Mouse (Mus musculus) lung, embryonic 14.5 days (tissue): ENCODE data around the gene Bloc1s4. TPM values are rescaled to one million over a fixed set of nuclear protein-coding genes. Genes with fewer than 3 reads are reported as not detected.
"Not testable (repeated sequence)": the region's sequence is repeated elsewhere in the genome, so short reads cannot be mapped to it uniquely, and the experiment has no call there.

ENCODE experiments used
- ATAC-seq: fragments of 200-750 bp; cut with Nextera tagmentation; 2 replicates; pipeline ENCODE4 v1.8.0; 2017; ENCODE audit warnings: mild to moderate bottlenecking, moderate TSS enrichment, moderate library complexity; ENCODE audit not compliant: insufficient read depth
- DNase-seq: peaks from one replicate; pipeline ENCODE4 v3.0.0-alpha.2; 2015
- H3K27ac ChIP-seq: fragments of 300-500 bp; sonication (generic); 2 replicates; pipeline ENCODE4 v1.5.1; 2014; ENCODE audit warnings: low read depth, mild to moderate bottlenecking, moderate library complexity
- H3K27me3 ChIP-seq: fragments of 300-500 bp; sonication (generic); 2 replicates; pipeline ENCODE4 v1.6.1; 2014; ENCODE audit warnings: low read length, control low read depth; ENCODE audit not compliant: insufficient read depth
- H3K36me3 ChIP-seq: fragments of 300-500 bp; sonication (generic); 2 replicates; pipeline ENCODE4 v1.6.1; 2014; ENCODE audit warnings: control low read depth; ENCODE audit not compliant: insufficient read depth
- H3K4me1 ChIP-seq: fragments of 300-500 bp; sonication (generic); 2 replicates; pipeline ENCODE4 v1.6.1; 2014; ENCODE audit warnings: antibody characterized with exemption, control low read depth; ENCODE audit not compliant: insufficient read depth
- H3K4me2 ChIP-seq: fragments of 300-500 bp; sonication (generic); 2 replicates; pipeline ENCODE4 v1.6.1; 2014; ENCODE audit warnings: mild to moderate bottlenecking
- H3K4me3 ChIP-seq: fragments of 300-500 bp; sonication (generic); 2 replicates; pipeline ENCODE4 v1.5.1; 2014; ENCODE audit warnings: low read depth, low read length
- H3K9ac ChIP-seq: fragments of 300-500 bp; sonication (generic); 2 replicates; pipeline ENCODE4 v1.6.1; 2014
- H3K9me3 ChIP-seq: fragments of 300-500 bp; sonication (generic); 2 replicates; pipeline ENCODE4 v1.6.1; 2016; ENCODE audit warnings: low read depth, low read length, control low read depth
- CTCF ChIP-seq: IDR thresholded peaks from 2 replicates; pipeline ENCODE4 v1.5.1; 2016; ENCODE audit warnings: antibody characterized with exemption, low read depth
- WGBS: fragments of 180-500 bp; shearing (Covaris S2); extraction: QIAGEN DNeasy Blood & Tissue Kit; methylation state at CpG from one replicate; pipeline ENCODE4 v1.1.7; 2014; 5-methylcytosine and 5-hydroxymethylcytosine counted together
- polyA plus RNA-seq: library from polyadenylated mRNA; unstranded; fragments of >200 nt; fragmentation: Nextera tagmentation; extraction: Ambion mirVana; gene quantifications from 2 replicates; pipeline ENCODE4 v1.2.1, GENCODE M21; 2014

The Bloc1s4 gene
- 23.2 and 23.9 TPM in 2 replicates for polyA plus RNA-seq

DNA sequence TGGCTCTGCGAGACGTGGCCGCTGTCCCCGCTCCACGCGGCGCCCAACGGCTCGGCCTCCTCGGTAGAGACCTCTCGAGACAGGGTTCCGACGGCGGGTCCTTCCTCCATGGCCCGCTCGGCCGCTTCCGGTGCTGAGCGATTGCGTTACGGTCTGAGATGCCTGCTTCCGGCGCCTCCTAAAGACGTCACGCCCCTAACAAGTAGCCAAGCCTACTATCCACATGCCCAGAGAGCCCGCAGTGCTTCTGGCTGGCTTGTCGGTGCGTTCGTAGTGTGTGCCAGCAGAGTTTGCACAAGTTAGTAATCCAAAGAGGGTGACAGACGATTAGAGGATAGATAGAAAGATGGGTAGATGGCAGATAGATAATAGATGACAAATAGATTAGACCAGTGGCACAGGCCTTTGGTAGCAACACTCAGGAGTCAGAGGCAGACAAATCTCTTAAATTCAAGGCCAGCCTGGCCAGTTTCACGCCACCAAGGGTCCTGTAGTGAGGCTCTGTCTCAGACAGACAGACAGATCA, at the start of gene Bloc1s4:
Gene Bloc1s4, minus strand, starts transcription at position 115 of the 526 bp plus-strand sequence.
- Histone ChIP-seq H3K27ac (no peak within 1 kb of the TSS), H3K4me1 (peaks cover 7% of the 10 kb centered on the region; the same call in 1 of the 2 replicates), H3K9ac (peak within 1 kb of the TSS; percentile 82), H3K4me2 (peak within 1 kb of the TSS; percentile 94), H3K36me3 (no peaks in the 10 kb centered on the region), H3K27me3 (no peaks in the 10 kb centered on the region), H3K4me3 (peak within 1 kb of the TSS; percentile 93), H3K9me3 (no peaks in the 10 kb centered on the region)
- TF ChIP-seq CTCF = no peak
- DNase-seq (peak; percentile 97), ATAC-seq (peak; percentile 96)
- WGBS = 5% methylated on average over 31 of the region's 31 CpGs

DNA sequence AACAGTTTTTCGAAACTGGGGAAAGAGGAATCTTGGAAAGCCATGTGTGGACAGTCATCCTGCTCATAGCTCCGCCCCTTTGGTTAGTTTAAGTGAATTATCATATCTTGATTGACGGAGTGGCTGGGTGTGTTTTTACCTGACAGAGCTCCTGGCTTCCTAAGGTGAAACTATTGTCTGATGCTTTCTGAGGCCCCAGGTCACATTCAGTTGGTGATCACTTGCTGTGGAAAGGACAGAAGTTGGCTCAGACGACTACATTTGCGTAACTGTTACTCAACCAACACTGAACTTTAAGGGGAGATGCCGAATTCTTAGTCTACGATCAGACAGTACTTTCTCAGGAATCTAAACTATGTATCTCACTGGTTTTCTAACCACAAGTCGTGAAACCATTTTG, 48.8 kb upstream of the Bloc1s4 start:
- Histone ChIP-seq H3K4me1 (peaks cover 4% of the 10 kb centered on the region), H3K9me3 (no peaks in the 10 kb centered on the region), H3K27ac (no peak overlapping the region), H3K9ac (0 out of 2 replicates have a peak overlapping the region, but pooled peaks have one; percentile 45), H3K27me3 (no peaks in the 10 kb centered on the region), H3K4me3 (peak overlapping the region; percentile 69), H3K4me2 (peak overlapping the region; percentile 78), H3K36me3 (peaks cover 18% of the 10 kb centered on the region; the same call in 1 of the 2 replicates)
- peak; percentile 5 for DNase-seq
- 53% methylated on average over 8 of the region's 8 CpGs for WGBS
- ATAC-seq = peak; percentile 6; the same call in 1 of the 2 replicates
- TF ChIP-seq CTCF = no peak

- H3K27me3 ChIP-seq, H3K4me1 ChIP-seq, H3K9me3 ChIP-seq: not testable (repeated sequence)
- peaks cover 18% of the 10 kb centered on the region; the same call in 1 of the 2 replicates for H3K36me3 ChIP-seq
- under 1% methylated on average over 83 of the region's 90 CpGs for WGBS
- ATAC-seq = peak; percentile 87
- peak within 1 kb of the TSS; percentile 71 for H3K9ac ChIP-seq
- H3K4me2 ChIP-seq = peak within 1 kb of the TSS; percentile 78
- H3K4me3 ChIP-seq = peak within 1 kb of the TSS; percentile 69
- peak within 1 kb of the TSS; percentile 95 for H3K27ac ChIP-seq
- peak; percentile 98 for DNase-seq
Measured at GRCm38 (mm10) chr5:36796296-36797014, 48.0 kb upstream of the Bloc1s4 start, which contains the start of gene Mrfap1. TSS of gene Mrfap1 (minus strand) at chr5:36796772.

DNA sequence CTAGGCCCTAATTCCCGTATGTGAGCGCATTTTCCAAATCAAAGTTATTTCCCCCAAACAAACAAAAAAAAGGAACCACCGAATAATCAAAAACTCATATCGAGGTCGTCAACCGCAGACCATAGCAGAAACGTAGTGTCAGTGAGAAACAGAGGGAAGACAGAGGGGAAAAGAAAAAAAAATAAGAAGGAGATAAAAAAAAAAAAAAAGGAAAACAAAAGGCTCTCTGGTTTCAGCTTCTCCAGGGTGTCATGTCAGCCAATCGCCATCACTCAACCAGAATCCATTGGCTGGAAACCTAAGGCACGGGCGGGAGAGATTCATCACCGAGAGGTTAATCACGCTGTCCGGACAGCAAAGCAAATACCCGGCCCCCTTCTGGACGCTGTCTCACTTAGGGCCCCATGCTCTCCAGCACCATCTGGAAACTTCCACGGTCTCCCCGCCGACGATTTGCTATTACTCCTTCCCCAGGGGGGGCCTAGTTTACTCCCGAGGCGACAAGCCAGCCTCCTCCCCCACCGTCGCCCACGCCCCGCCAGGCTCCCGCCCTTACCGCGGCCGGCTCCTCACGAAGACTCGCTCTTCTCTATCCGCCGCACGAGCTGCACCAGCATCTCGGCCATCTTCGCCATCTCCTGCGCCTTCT, 47.3 kb upstream of the Bloc1s4 start:
- Histone ChIP-seq H3K9ac (peak overlapping the region; percentile 71), H3K36me3 (peaks cover 21% of the 10 kb centered on the region; the same call in 1 of the 2 replicates), H3K27ac (peak overlapping the region; percentile 95), H3K4me2 (peak overlapping the region; percentile 78), H3K4me3 (peak overlapping the region; percentile 69)
- not testable (repeated sequence) for H3K4me1 ChIP-seq, H3K27me3 ChIP-seq, H3K9me3 ChIP-seq
- under 1% methylated on average over 35 of the region's 37 CpGs for WGBS
- peak; percentile 73 for DNase-seq
- peak; percentile 21 for ATAC-seq

DNA sequence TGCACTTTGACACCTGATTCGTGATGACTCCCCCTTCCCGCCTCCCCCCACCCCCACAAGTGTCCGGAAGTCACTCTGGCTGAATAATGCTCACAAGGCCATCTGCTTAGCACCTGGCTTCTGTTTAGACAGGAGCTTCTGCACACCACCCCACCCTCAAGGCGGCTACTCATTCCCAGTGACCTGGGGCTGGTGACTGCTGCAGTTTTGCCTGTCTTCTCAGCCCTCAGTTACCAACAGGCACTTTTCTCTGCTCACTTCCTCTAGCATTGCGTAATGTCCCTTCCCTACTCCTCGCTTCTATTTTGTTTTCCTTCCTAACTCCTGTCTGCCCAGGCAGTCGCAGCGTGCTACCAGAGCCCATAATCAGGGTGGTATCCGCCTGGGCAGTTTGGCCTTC, 43.4 kb upstream of the Bloc1s4 start:
- Histone ChIP-seq H3K9ac (no peak overlapping the region), H3K4me3 (no peak overlapping the region), H3K27me3 (no peaks in the 10 kb centered on the region), H3K36me3 (peaks cover 21% of the 10 kb centered on the region; the same call in 1 of the 2 replicates), H3K4me2 (no peak overlapping the region), H3K9me3 (no peaks in the 10 kb centered on the region), H3K4me1 (no peaks in the 10 kb centered on the region), H3K27ac (no peak overlapping the region)
- ATAC-seq = no peak
- peak; percentile 15 for DNase-seq
- no peak for TF ChIP-seq CTCF
- 55% methylated on average over 9 of the region's 9 CpGs for WGBS

- WGBS = 88% methylated on average over 5 of the region's 5 CpGs
- H3K27me3 ChIP-seq = no peaks in the 10 kb centered on the region
- H3K27ac ChIP-seq = no peak overlapping the region
- ATAC-seq = no peak
- TF ChIP-seq CTCF = no peak
- no peak overlapping the region for H3K4me2 ChIP-seq
- DNase-seq = no peak
- peaks cover 3% of the 10 kb centered on the region; the same call in 1 of the 2 replicates for H3K9me3 ChIP-seq
- H3K36me3 ChIP-seq = 0 out of 2 replicates have a peak, but pooled peaks cover 2% of the 10 kb centered on the region
- H3K9ac ChIP-seq = no peak overlapping the region
- no peaks in the 10 kb centered on the region for H3K4me1 ChIP-seq
- no peak overlapping the region for H3K4me3 ChIP-seq
Measured at GRCm38 (mm10) chr5:36786052-36786451, 37.6 kb upstream of the Bloc1s4 start.

GRCm38 (mm10) chr5:36779512-36779911, 31.1 kb upstream of the Bloc1s4 start:
- H3K27ac ChIP-seq = no peak overlapping the region
- H3K4me3 ChIP-seq = no peak overlapping the region
- H3K36me3 ChIP-seq = no peaks in the 10 kb centered on the region
- 91% methylated on average over 2 of the region's 2 CpGs for WGBS
- no peaks in the 10 kb centered on the region for H3K27me3 ChIP-seq
- TF ChIP-seq CTCF = no peak
- no peak overlapping the region for H3K9ac ChIP-seq
- ATAC-seq = no peak
- peaks cover 5% of the 10 kb centered on the region; the same call in 1 of the 2 replicates for H3K9me3 ChIP-seq
- no peak overlapping the region for H3K4me2 ChIP-seq
- no peak for DNase-seq
- H3K4me1 ChIP-seq = no peaks in the 10 kb centered on the region
